Mouse (Mus musculus) neural tube, embryonic 14.5 days (tissue): ENCODE measurements around the gene Tmem167. TPM values are rescaled to one million over a fixed set of nuclear protein-coding genes. Genes with fewer than 3 reads are reported as not detected.

Experiments
- ATAC-seq: fragments of 200-750 bp; cut with Nextera tagmentation; 2 replicates; pipeline ENCODE4 v1.8.0; 2017; ENCODE audit warnings: low read depth, mild to moderate bottlenecking, moderate TSS enrichment, moderate library complexity
- H3K27ac ChIP-seq: fragments of 300-500 bp; sonication (generic); 2 replicates; pipeline ENCODE4 v1.5.1; 2014; ENCODE audit warnings: low read depth, mild to moderate bottlenecking, control low read depth, low read length, moderate library complexity, mixed read lengths
- H3K27me3 ChIP-seq: fragments of 300-500 bp; sonication (generic); 2 replicates; pipeline ENCODE4 v1.6.1; 2014; ENCODE audit warnings: low read length; ENCODE audit not compliant: control insufficient read depth, insufficient read depth
- H3K36me3 ChIP-seq: fragments of 300-500 bp; sonication (generic); 2 replicates; pipeline ENCODE4 v1.6.1; 2014; ENCODE audit warnings: low read length, mixed read lengths; ENCODE audit not compliant: control insufficient read depth, insufficient read depth
- H3K4me1 ChIP-seq: fragments of 300-500 bp; sonication (generic); 2 replicates; pipeline ENCODE4 v1.6.1; 2014; ENCODE audit warnings: low read length; ENCODE audit not compliant: control insufficient read depth, insufficient read depth
- H3K4me2 ChIP-seq: fragments of 300-500 bp; sonication (generic); 2 replicates; pipeline ENCODE4 v1.6.1; 2014; ENCODE audit warnings: mild to moderate bottlenecking, low read depth, low read length, control low read depth
- H3K4me3 ChIP-seq: fragments of 300-500 bp; sonication (generic); 2 replicates; pipeline ENCODE4 v1.5.1; 2014; ENCODE audit warnings: low read depth, low read length, control low read depth, mixed read lengths
- H3K9ac ChIP-seq: fragments of 300-500 bp; sonication (generic); replicated peaks from 2 replicates; pipeline ENCODE4 v1.6.1; 2014; ENCODE audit warnings: low read depth, mild to moderate bottlenecking, control low read depth, low read length, mixed read lengths
- H3K9me3 ChIP-seq: fragments of 300-500 bp; sonication (generic); 2 replicates; pipeline ENCODE4 v1.6.1; 2016; ENCODE audit warnings: low read length; ENCODE audit not compliant: control insufficient read depth
- WGBS: fragments of 180-500 bp; shearing (Covaris S2); extraction: QIAGEN DNeasy Blood & Tissue Kit; methylation state at CpG from one replicate; pipeline ENCODE4 v1.1.7; 2014; 5-methylcytosine and 5-hydroxymethylcytosine counted together
- polyA plus RNA-seq: library from polyadenylated mRNA; unstranded; fragments of >200 nt; fragmentation: Nextera tagmentation; extraction: Ambion mirVana; gene quantifications from 2 replicates; pipeline ENCODE4 v1.2.1, GENCODE M21; 2014

Tmem167 gene
- polyA plus RNA-seq, 1 experiment from 2014 or later: 53.2 TPM

- Histone ChIP-seq H3K4me3 (no peak overlapping the region), H3K4me2 (no peak overlapping the region), H3K27ac (no peak overlapping the region), H3K9ac (no peak overlapping the region), H3K9me3 (no peaks in the 10 kb centered on the region), H3K36me3 (no peaks in the 10 kb centered on the region), H3K27me3 (no peaks in the 10 kb centered on the region), H3K4me1 (no peaks in the 10 kb centered on the region)
- WGBS: 96% methylated on average over 1 of the region's 1 CpGs
- no peak for ATAC-seq
Observed at GRCm38 (mm10) chr13:90111681-90112080, 22.8 kb downstream of the Tmem167 start.

DNA sequence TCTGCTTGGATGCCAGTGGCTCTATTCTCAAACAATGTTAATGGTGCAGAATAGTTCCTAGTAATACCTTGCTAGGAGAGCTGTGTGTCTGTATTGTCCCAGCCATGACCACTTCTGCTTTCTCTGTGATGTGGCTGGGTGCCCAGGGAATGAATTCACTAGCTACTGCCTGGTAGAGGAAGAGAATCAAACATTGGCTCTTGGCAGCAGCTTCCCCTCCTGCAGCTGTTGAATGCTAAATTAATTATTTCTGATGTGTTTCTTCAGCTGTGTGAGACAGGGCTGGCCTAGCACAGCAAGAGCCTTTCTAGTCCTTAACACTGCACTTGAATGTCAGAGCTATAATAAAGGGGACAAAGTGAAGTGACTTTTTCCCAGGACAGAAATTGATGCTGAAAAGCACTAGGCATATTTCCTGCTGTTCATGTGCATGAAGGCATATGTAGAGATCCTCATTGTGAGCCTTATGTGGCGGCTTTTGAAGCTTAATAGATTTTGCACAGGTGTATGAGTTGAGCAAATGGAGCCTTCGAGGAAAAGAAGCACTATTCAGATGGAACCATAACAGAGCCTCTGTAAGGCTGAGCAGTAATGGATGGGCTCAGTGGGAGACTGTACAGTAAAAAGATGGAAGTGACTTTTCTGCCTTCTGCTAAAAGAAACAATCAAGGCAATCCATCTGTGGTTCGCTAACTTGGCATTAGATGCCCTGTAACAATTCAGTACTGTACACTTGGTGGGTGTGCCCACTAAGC is 47.4 kb downstream of the Tmem167 start:
- Histone ChIP-seq H3K27ac (no peak overlapping the region), H3K4me1 (no peaks in the 10 kb centered on the region), H3K27me3 (no peaks in the 10 kb centered on the region), H3K36me3 (no peaks in the 10 kb centered on the region), H3K4me3 (no peak overlapping the region), H3K9ac (no peak overlapping the region), H3K9me3 (no peaks in the 10 kb centered on the region), H3K4me2 (no peak overlapping the region)
- ATAC-seq: peak; percentile 91
- WGBS: 52% methylated on average over 3 of the region's 3 CpGs

GRCm38 (mm10) chr13:90141681-90142080 is 52.8 kb downstream of the Tmem167 start:
- Histone ChIP-seq H3K9me3 (no peaks in the 10 kb centered on the region), H3K36me3 (no peaks in the 10 kb centered on the region), H3K4me2 (no peak overlapping the region), H3K27me3 (no peaks in the 10 kb centered on the region), H3K4me3 (no peak overlapping the region), H3K9ac (no peak overlapping the region), H3K4me1 (no peaks in the 10 kb centered on the region), H3K27ac (no peak overlapping the region)
- ATAC-seq: no peak
- WGBS: 94% methylated on average over 1 of the region's 1 CpGs

- WGBS: 7% methylated on average over 4 of the region's 4 CpGs
- Histone ChIP-seq H3K9ac (no peak overlapping the region), H3K36me3 (no peaks in the 10 kb centered on the region), H3K9me3 (no peaks in the 10 kb centered on the region), H3K4me2 (no peak overlapping the region), H3K4me1 (no peaks in the 10 kb centered on the region), H3K27me3 (no peaks in the 10 kb centered on the region), H3K4me3 (no peak overlapping the region), H3K27ac (no peak overlapping the region)
- no peak for ATAC-seq
Observed at GRCm38 (mm10) chr13:90143245-90143644, 54.3 kb downstream of the Tmem167 start.

- H3K27ac ChIP-seq: no peak overlapping the region
- H3K9me3 ChIP-seq: no peaks in the 10 kb centered on the region
- no peak overlapping the region for H3K4me3 ChIP-seq
Observed at GRCm38 (mm10) chr13:90151881-90152280, 63.0 kb downstream of the Tmem167 start.

DNA sequence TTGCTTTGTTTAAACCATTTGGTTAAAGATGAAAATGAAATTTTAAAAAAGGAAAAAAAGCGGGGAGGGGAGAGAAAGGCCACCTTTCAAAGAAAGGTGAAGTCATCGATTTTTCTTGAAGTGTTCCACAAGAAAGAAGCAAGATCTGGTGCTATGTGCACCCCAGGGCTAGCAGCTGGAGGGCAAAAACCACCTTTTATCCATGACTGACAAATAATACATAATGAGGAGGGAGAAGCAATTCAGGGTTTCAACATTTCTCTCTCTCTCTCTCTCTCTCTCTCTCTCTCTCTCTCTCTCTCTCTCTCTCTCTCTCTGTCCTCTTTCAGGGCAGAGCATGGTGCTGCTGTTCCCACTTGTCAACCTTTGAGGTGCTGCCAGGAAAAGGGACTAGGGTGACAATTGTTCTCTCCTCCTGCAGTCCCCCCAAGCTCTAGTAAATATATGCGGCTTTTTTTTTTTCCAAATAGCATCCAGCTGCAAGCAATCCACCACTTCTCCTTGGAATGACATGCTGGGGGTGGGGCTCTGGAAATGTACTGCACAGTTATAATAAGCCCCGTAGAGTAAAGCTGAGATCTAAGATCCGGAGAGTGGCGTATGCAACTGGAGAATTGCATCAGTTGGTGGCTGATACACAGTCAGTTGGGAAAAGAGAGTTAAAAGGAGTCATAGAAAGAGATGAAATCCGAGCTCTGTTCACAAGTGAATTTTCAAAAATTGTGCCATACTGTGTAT is 63.8 kb downstream of the Tmem167 start:
- ATAC-seq: no peak
- H3K4me2 ChIP-seq: no peak overlapping the region
- H3K4me3 ChIP-seq: no peak overlapping the region
- H3K27me3 ChIP-seq: no peaks in the 10 kb centered on the region
- no peaks in the 10 kb centered on the region for H3K9me3 ChIP-seq
- no peak overlapping the region for H3K9ac ChIP-seq
- no peaks in the 10 kb centered on the region for H3K36me3 ChIP-seq
- WGBS: 55% methylated on average over 7 of the region's 7 CpGs
- no peak overlapping the region for H3K27ac ChIP-seq
- no peaks in the 10 kb centered on the region for H3K4me1 ChIP-seq

More at GRCm38 (mm10) chr13:90151881-90152280, 63.0 kb downstream of the Tmem167 start:
- Histone ChIP-seq H3K36me3 (no peaks in the 10 kb centered on the region), H3K27me3 (no peaks in the 10 kb centered on the region), H3K4me1 (no peaks in the 10 kb centered on the region), H3K4me2 (no peak overlapping the region), H3K9ac (no peak overlapping the region)
- ATAC-seq: no peak

GRCm38 (mm10) chr13:90164147-90164546 is 75.2 kb downstream of the Tmem167 start:
- 81% methylated on average over 2 of the region's 2 CpGs for WGBS
- no peak for ATAC-seq
- Histone ChIP-seq H3K9ac (no peak overlapping the region), H3K36me3 (no peaks in the 10 kb centered on the region), H3K4me3 (no peak overlapping the region), H3K4me2 (no peak overlapping the region), H3K4me1 (no peaks in the 10 kb centered on the region), H3K9me3 (no peaks in the 10 kb centered on the region), H3K27ac (no peak overlapping the region), H3K27me3 (no peaks in the 10 kb centered on the region)

DNA sequence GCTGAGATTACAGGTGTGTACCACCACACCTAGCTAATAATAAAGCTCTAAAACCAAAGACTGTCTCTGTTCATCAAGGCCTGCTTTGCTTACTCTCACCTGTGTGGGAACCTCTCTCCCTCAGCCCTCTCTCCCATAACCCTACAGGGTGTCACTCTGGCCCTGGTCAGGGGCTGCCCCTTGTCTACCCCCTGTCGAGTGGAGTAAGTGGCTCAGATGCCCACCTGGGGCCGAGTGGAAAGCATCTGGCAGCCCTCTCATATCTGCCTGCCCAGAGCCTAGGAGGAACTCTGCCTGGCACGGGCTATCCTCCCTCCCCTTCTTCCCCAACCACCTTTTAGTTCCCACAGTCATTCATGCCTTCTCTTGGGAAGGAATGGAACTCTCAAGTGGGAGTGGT is 78.1 kb downstream of the Tmem167 start:
- WGBS: 50% methylated on average over 3 of the region's 3 CpGs
- Histone ChIP-seq H3K27me3 (no peaks in the 10 kb centered on the region), H3K36me3 (no peaks in the 10 kb centered on the region), H3K9me3 (no peaks in the 10 kb centered on the region), H3K4me1 (no peaks in the 10 kb centered on the region), H3K9ac (no peak overlapping the region), H3K4me2 (no peak overlapping the region), H3K27ac (no peak overlapping the region), H3K4me3 (no peak overlapping the region)
- ATAC-seq: no peak

GRCm38 (mm10) chr13:90170100-90170781 is 81.3 kb downstream of the Tmem167 start:
- Histone ChIP-seq H3K4me3 (no peak overlapping the region), H3K36me3 (no peaks in the 10 kb centered on the region), H3K9me3 (no peaks in the 10 kb centered on the region), H3K27me3 (no peaks in the 10 kb centered on the region), H3K4me2 (no peak overlapping the region), H3K9ac (no peak overlapping the region), H3K4me1 (no peaks in the 10 kb centered on the region), H3K27ac (no peak overlapping the region)
- no peak for ATAC-seq
- 46% methylated on average over 4 of the region's 4 CpGs for WGBS
